Mouse (Mus musculus): ENCODE data around the gene 1700011L22Rik. TPM values are rescaled to one million over a fixed set of nuclear protein-coding genes. Genes with fewer than 3 reads are reported as not detected.
A peak's percentile ranks its signal among the peaks of the same experiment; 100 is the strongest.

1700011L22Rik gene
- total RNA-seq, 2 experiments from 2014 or later: not detected

DNA sequence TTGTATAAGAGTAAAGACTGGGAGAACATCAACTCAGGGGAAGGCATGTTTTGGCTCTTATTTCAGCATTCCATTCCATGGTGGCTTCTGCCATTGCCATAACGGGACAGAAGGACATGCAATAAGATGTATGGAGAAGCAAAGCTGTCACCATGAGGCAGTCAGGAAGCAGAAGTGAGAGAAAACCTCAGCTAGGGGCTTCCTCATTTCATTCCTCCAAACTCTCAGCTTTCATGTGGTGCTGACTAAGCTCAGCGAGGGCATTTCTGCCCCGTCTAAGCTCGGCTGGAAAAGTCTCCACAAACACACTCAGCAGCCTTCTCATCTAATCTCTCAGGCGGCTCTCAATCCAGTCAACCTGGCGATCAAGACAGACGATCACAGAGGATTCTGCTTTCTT, 22.8 kb downstream of the 1700011L22Rik start:
- no peak for DNase-seq (ENCODE audit: low spot score in 2 of 2)
- no peak for TF ChIP-seq CTCF (conservative IDR thresholded peaks at IDR 0.05)
- Histone ChIP-seq H3K27ac (no peak overlapping the region), H3K4me3 (no peak overlapping the region)

GRCm38 (mm10) chr8:79224363-79224762, 24.0 kb downstream of the 1700011L22Rik start:
- no peak for TF ChIP-seq CTCF (conservative IDR thresholded peaks at IDR 0.05)
- Histone ChIP-seq H3K4me3 (no peak overlapping the region), H3K27ac (no peak overlapping the region)
- DNase-seq (ENCODE audit: low spot score in 2 of 2): no peak

DNA sequence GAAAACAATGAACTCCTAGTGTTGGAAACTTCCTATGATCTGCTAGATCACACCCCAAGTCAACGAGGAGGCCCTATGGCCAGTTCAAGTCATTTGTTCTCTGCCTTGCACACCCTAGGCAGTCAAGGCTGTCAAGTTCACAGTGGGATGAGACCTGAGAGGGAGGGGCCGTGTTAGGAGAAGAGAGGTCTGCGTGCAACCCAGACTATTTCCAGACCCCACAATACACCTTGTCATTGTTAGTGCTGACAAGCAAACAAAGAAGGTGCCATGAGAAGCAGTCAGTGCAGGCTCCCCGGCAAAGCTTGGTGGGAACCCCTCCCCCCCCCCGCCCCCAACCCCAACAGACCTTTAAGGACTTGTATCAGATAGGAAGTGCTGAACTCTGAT, 25.6 kb downstream of the 1700011L22Rik start:
- Histone ChIP-seq H3K27ac (no peak overlapping the region), H3K4me3 (no peak overlapping the region)
- no peak for DNase-seq (ENCODE audit: low spot score in 2 of 2)
- TF ChIP-seq CTCF (conservative IDR thresholded peaks at IDR 0.05): no peak

- no peak for TF ChIP-seq CTCF (conservative IDR thresholded peaks at IDR 0.05)
- H3K27ac ChIP-seq: no peak overlapping the region
- no peak for DNase-seq (ENCODE audit: low spot score in 2 of 2)
- H3K4me3 ChIP-seq: no peak overlapping the region
Observed at GRCm38 (mm10) chr8:79222106-79222751, 26.1 kb downstream of the 1700011L22Rik start.

DNA sequence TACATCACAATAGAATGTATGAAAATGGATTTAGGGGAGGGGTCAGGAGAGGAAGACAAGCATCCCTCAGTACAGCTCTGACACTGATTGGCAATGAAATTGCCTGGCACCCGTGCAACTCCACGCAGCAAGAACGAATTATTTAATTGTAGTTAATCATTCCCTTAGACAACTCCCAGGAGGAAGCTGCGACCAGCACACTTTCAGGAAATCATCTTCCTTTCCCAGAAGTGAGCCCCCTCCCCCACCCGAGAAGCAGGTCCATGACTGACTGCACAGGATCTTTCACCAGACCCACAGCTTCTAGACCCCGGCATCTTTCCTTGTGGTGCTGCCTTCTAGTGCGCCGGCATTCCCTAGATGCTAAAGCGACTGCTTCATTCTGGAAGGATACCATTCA, 36.7 kb downstream of the 1700011L22Rik start:
- Histone ChIP-seq H3K4me3 (no peak overlapping the region), H3K27ac (no peak overlapping the region)
- DNase-seq (ENCODE audit: low spot score in 2 of 2): no peak
- no peak for TF ChIP-seq CTCF (conservative IDR thresholded peaks at IDR 0.05)

DNA sequence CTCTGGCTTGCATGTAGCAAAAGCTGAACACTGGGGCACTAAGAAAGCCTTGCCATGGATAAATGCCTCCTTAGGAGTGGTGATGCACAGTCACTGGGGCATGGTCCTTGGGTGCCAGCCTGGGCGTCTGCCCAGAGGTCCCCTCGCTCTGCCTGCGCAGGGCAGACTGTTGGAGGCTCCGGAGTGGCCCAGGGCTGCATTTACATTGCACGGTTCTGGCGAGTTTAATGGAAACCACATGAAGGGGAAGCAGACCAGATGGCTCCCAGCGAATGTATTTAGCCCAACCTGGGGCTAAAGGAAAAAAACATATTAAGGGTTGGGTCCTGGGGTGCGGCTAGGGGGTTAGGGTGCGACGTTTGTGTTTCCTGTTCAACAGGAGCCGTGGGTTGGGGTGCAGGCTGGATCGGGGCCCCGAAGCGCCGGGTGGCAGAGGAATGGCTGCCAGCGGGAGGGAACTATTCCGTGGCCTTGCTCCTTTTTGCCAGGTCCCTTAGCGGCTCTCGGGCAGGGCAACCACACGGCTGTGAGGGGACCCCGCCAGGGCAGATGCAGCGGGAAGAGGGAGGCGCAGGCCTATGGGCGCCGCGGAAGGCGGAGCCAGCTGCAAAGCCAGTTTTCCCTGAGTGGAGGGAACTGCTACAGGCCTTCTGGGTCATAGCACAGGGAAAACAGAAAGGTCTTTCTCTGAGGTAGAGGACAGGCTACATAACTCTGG, 38.6 kb downstream of the 1700011L22Rik start:
- DNase-seq (ENCODE audit: low spot score in 2 of 2): no peak
- no peak for TF ChIP-seq CTCF (conservative IDR thresholded peaks at IDR 0.05)
- H3K27ac ChIP-seq: peak overlapping the region; percentile 36; the same call in 1 of the 2 replicates
- peak overlapping the region; percentile 51 for H3K4me3 ChIP-seq

DNA sequence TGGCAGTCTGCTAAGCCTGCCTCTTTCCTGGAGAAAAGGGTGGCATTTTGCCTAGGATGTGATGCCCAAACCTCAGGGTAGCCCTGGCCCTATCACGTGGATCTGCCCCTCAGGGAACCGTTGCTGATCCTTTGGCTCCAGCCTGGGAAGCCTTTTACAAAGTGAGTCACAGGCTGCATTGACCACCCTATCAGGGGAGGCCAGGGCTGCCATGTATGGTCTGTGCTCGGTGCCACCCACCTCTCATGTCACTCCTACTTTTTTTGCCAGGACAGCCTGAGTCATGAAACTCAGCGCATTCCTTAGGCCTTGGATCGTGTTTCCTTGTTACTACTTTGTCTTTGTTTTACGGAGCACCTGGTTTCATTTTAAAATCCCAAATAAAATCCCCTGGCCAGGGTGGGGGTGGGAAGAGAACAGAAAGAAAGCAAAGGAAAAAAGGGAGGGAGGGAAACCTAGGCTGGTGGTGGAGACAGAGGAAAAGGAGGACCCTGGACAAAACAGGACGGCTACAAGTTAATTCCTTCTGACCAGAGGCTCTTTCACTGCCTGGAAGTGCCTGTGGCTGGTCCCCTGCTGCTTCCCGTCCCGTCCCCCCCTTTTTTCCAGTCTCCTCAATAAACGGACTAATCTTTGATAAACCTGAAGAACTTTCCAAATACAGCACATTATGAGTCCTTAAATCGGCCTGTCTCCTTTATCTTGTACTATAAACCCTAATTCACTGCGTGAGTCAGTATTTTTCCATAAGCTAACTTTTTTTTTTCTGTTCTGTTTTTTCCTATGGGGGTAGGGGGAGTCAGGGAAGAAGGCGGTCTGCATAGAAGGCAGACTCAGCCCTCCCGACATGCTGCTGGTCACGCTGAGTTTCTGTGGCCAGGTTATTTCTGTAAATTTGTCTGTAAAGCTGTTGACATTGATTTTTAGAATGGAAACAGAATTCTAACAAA, 39.4 kb downstream of the 1700011L22Rik start:
- DNase-seq (ENCODE audit: low spot score in 2 of 2): no peak
- TF ChIP-seq CTCF (conservative IDR thresholded peaks at IDR 0.05): no peak
- Histone ChIP-seq H3K4me3 (no peak overlapping the region; the same call in 1 of the 2 replicates), H3K27ac (peak overlapping the region; percentile 36; the same call in 1 of the 2 replicates)

DNA sequence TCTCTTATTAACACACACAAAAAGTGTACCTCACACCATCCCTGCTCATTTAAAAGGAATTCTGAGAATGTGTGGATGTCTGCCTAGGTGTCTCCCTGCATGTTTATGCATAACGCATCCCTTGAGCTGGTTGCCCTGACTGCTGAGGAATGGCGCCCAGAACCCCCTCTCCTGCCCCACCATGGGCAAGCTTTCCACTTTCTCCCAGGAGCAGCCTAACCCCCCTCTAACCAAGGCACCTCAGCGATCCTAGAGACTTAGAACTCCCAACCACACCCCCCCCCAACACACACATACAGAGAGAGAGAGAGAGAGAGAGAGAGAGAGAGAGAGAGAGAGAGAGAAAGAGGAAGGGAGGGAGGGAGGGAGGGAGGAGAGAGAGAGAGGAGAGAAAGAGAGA, 40.2 kb downstream of the 1700011L22Rik start:
- TF ChIP-seq CTCF (conservative IDR thresholded peaks at IDR 0.05): no peak
- Histone ChIP-seq H3K27ac (no peak overlapping the region), H3K4me3 (no peak overlapping the region)
- DNase-seq (ENCODE audit: low spot score in 2 of 2): no peak

- Histone ChIP-seq H3K4me3 (no peak overlapping the region), H3K27ac (no peak overlapping the region)
- no peak for TF ChIP-seq CTCF (conservative IDR thresholded peaks at IDR 0.05)
- DNase-seq (ENCODE audit: low spot score in 2 of 2): no peak
Observed at GRCm38 (mm10) chr8:79206895-79207294, 41.5 kb downstream of the 1700011L22Rik start.

DNA sequence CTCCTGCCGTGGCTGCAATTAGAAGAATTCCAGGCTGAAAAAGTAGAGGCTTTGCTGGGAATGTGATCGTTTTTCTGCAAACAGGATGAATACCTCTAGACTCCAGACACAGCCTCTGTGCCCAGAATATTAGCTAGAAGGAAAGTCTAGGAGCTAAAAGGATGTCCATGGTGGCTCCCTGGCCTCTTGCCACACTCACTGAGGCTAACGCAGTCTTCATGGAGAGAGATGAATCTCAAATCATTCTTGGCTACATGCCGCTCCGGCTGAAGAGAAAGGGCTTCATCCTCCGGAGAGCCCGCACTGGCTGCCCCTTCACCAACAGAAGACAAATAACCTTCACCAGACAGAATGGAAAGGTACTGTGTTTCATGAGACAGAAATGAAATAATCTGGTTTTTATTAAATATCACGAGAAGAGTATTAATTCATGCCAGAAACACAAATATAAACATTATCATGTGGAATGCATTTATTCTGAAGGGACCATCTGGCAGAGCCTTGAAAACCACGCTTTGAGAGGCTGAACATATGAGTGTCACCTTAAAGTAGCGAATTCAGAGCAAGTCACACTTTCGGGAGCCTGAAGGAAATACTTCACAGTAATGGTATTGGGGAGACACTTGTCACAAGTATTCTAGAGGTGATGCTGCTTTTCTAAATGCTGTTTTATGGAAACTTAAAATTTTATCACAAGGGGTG, 46.8 kb downstream of the 1700011L22Rik start:
- Histone ChIP-seq H3K27ac (no peak overlapping the region), H3K4me3 (no peak overlapping the region)
- DNase-seq (ENCODE audit: low spot score in 2 of 2): no peak
- no peak for TF ChIP-seq CTCF (conservative IDR thresholded peaks at IDR 0.05)

- TF ChIP-seq CTCF (conservative IDR thresholded peaks at IDR 0.05): no peak
- Histone ChIP-seq H3K27ac (no peak overlapping the region), H3K4me3 (no peak overlapping the region)
- DNase-seq (ENCODE audit: low spot score in 2 of 2): no peak
Observed at GRCm38 (mm10) chr8:79198675-79199074, 49.7 kb downstream of the 1700011L22Rik start.

GRCm38 (mm10) chr8:79196481-79196880, 51.9 kb downstream of the 1700011L22Rik start:
- Histone ChIP-seq H3K4me3 (no peak overlapping the region), H3K27ac (no peak overlapping the region)
- no peak for DNase-seq (ENCODE audit: low spot score in 2 of 2)
- TF ChIP-seq CTCF (conservative IDR thresholded peaks at IDR 0.05): no peak

All from layer of hippocampus, adult 2 months (tissue).